Mouse (Mus musculus): ENCODE measurements around the gene Atp6v0e. TPM values are rescaled to one million over a fixed set of nuclear protein-coding genes. Genes with fewer than 3 reads are reported as not detected.

Gene Atp6v0e
- polyA plus RNA-seq, 1 experiment from 2014 or later, result 120 TPM

DNA sequence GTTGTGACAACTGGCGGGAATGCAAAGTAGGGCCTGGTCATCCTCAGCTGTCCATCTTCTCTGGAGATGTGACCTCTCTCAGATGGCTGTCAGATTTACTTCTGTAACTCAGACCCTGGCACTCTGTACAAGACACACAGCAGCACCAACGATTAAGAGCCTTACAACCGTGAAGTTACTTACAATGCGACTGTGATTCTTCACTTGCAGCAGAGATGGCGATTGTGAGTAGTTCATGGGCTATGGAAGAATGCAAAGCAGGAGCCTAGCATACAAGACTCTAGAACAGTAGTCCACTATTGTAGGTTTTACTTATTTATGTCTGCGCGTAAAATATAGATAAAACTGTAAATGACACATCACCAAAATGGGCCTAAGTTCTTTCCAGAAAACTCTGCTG lies 12.8 kb downstream of the Atp6v0e start:
- DNase-seq (ENCODE audit: low spot score), result no peak
- WGBS, result 23% methylated on average over 7 of the region's 7 CpGs
- Histone ChIP-seq H3K4me1 (peaks cover 17% of the 10 kb centered on the region), H3K27me3 (replicated peaks; ENCODE audit: low read depth, poor library complexity, severe bottlenecking) (no peaks in the 10 kb centered on the region), H3K4me3 (peak overlapping the region; percentile 92), H3K27ac (replicated peaks) (peak overlapping the region; percentile 86; the same call in 1 of the 2 replicates), H3K9me3 (no peaks in the 10 kb centered on the region), H3K36me3 (replicated peaks) (peaks cover 7% of the 10 kb centered on the region)

GRCm38 (mm10) chr17:26676252-26676615 lies 13.2 kb downstream of the Atp6v0e start:
- Histone ChIP-seq H3K4me1 (peaks cover 17% of the 10 kb centered on the region), H3K9me3 (no peaks in the 10 kb centered on the region), H3K36me3 (replicated peaks) (peaks cover 11% of the 10 kb centered on the region), H3K27ac (replicated peaks) (peak overlapping the region; percentile 86), H3K4me3 (peak overlapping the region; percentile 92), H3K27me3 (replicated peaks; ENCODE audit: low read depth, poor library complexity, severe bottlenecking) (no peaks in the 10 kb centered on the region)
- under 1% methylated on average over 30 of the region's 30 CpGs for WGBS
- peak; percentile 92 for DNase-seq (ENCODE audit: low spot score)

DNA sequence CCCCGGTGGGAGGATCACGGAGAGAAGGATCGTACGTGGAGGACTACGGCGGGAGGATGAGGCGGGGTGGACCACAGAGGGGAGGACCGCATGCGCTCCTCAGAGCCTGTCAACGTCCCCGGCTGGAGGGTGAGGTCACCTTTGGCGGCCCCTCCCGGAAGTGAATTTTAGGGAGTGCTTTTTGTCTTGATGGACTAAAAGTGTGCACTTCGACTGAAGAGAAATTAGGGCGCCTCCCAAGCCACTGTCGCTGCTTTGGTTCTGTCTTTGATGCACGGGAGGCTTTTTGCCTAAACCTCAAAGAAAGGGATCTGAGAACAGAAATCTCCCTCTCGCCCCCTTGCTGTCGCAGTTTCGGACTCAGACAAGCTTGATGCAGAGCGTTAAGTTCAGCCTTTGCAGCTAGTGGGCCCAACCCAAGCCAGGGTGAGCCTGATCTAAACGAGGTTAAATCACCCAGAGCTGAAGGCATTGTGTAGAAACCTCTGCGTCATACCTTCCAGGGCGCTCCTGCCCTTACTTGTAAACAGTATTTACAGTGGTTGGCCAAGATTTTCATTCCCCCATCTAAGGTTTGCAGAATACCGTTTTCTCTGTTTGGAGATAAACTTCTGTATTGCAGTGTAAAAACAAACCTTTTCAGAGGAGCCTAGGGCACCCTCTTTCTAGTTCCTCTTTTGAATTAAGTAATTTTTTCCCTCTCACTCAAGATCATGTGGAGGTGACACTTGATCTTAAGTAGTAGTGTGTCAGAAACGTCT lies 13.8 kb downstream of the Atp6v0e start:
- WGBS, result 3% methylated on average over 26 of the region's 26 CpGs
- H3K27ac ChIP-seq (replicated peaks), result peak overlapping the region; percentile 86
- no peaks in the 10 kb centered on the region for H3K9me3 ChIP-seq

GRCm38 (mm10) chr17:26677711-26678637 lies 14.9 kb downstream of the Atp6v0e start:
- peak overlapping the region; percentile 92; the same call in 1 of the 2 replicates for H3K4me3 ChIP-seq
- H3K27me3 ChIP-seq (replicated peaks; ENCODE audit: low read depth, poor library complexity, severe bottlenecking), result no peaks in the 10 kb centered on the region
- H3K36me3 ChIP-seq (replicated peaks), result peaks cover 22% of the 10 kb centered on the region
- no peaks in the 10 kb centered on the region for H3K9me3 ChIP-seq
- peaks cover 17% of the 10 kb centered on the region for H3K4me1 ChIP-seq
- WGBS, result 89% methylated on average over 7 of the region's 7 CpGs
- H3K27ac ChIP-seq (replicated peaks), result no peak overlapping the region
- no peak for DNase-seq (ENCODE audit: low spot score)

More for the DNA sequence above, 13.8 kb downstream of the Atp6v0e start:
- H3K4me3 ChIP-seq, result peak overlapping the region; percentile 92
- H3K36me3 ChIP-seq (replicated peaks), result peaks cover 16% of the 10 kb centered on the region
- no peak for DNase-seq (ENCODE audit: low spot score)
- no peaks in the 10 kb centered on the region for H3K27me3 ChIP-seq (replicated peaks; ENCODE audit: low read depth, poor library complexity, severe bottlenecking)
- peaks cover 17% of the 10 kb centered on the region for H3K4me1 ChIP-seq

GRCm38 (mm10) chr17:26681276-26681675 lies 18.2 kb downstream of the Atp6v0e start:
- Histone ChIP-seq H3K36me3 (replicated peaks) (peaks cover 45% of the 10 kb centered on the region), H3K9me3 (no peaks in the 10 kb centered on the region), H3K4me1 (peaks cover 14% of the 10 kb centered on the region), H3K27ac (replicated peaks) (no peak overlapping the region), H3K4me3 (no peak overlapping the region), H3K27me3 (replicated peaks; ENCODE audit: low read depth, poor library complexity, severe bottlenecking) (no peaks in the 10 kb centered on the region)
- 89% methylated on average over 6 of the region's 6 CpGs for WGBS
- no peak for DNase-seq (ENCODE audit: low spot score)

- H3K9me3 ChIP-seq, result no peaks in the 10 kb centered on the region
- H3K4me1 ChIP-seq, result peaks cover 12% of the 10 kb centered on the region; the same call in 1 of the 2 replicates
- peaks cover 31% of the 10 kb centered on the region for H3K36me3 ChIP-seq (replicated peaks)
- H3K27me3 ChIP-seq (replicated peaks; ENCODE audit: low read depth, poor library complexity, severe bottlenecking), result no peaks in the 10 kb centered on the region
- no peak for DNase-seq (ENCODE audit: low spot score)
- 92% methylated on average over 17 of the region's 17 CpGs for WGBS
- no peak overlapping the region for H3K4me3 ChIP-seq
- H3K27ac ChIP-seq (replicated peaks), result no peak overlapping the region
Measured at GRCm38 (mm10) chr17:26686334-26687000, 23.4 kb downstream of the Atp6v0e start.

GRCm38 (mm10) chr17:26688795-26689735 lies 26.0 kb downstream of the Atp6v0e start:
- peaks cover 18% of the 10 kb centered on the region; the same call in 1 of the 2 replicates for H3K4me1 ChIP-seq
- WGBS, result 74% methylated on average over 8 of the region's 8 CpGs
- no peak overlapping the region for H3K27ac ChIP-seq (replicated peaks)
- no peaks in the 10 kb centered on the region for H3K27me3 ChIP-seq (replicated peaks; ENCODE audit: low read depth, poor library complexity, severe bottlenecking)
- no peak overlapping the region for H3K4me3 ChIP-seq
- H3K36me3 ChIP-seq (replicated peaks), result peaks cover 13% of the 10 kb centered on the region
- no peak for DNase-seq (ENCODE audit: low spot score)
- no peaks in the 10 kb centered on the region for H3K9me3 ChIP-seq

GRCm38 (mm10) chr17:26689810-26690209 lies 26.8 kb downstream of the Atp6v0e start:
- peaks cover 5% of the 10 kb centered on the region for H3K36me3 ChIP-seq (replicated peaks)
- H3K4me1 ChIP-seq, result peaks cover 18% of the 10 kb centered on the region; the same call in 1 of the 2 replicates
- H3K27ac ChIP-seq (replicated peaks), result no peak overlapping the region
- H3K27me3 ChIP-seq (replicated peaks; ENCODE audit: low read depth, poor library complexity, severe bottlenecking), result no peaks in the 10 kb centered on the region
- WGBS, result 82% methylated on average over 2 of the region's 2 CpGs
- no peaks in the 10 kb centered on the region for H3K9me3 ChIP-seq
- no peak for DNase-seq (ENCODE audit: low spot score)
- H3K4me3 ChIP-seq, result no peak overlapping the region

GRCm38 (mm10) chr17:26690236-26690635 lies 27.2 kb downstream of the Atp6v0e start:
- WGBS, result 77% methylated on average over 5 of the region's 5 CpGs
- Histone ChIP-seq H3K4me3 (no peak overlapping the region), H3K4me1 (peaks cover 18% of the 10 kb centered on the region; the same call in 1 of the 2 replicates)

GRCm38 (mm10) chr17:26691110-26691509 lies 28.1 kb downstream of the Atp6v0e start:
- WGBS, result 88% methylated on average over 7 of the region's 7 CpGs

More at GRCm38 (mm10) chr17:26690236-26690635, 27.2 kb downstream of the Atp6v0e start:
- Histone ChIP-seq H3K27me3 (replicated peaks; ENCODE audit: low read depth, poor library complexity, severe bottlenecking) (no peaks in the 10 kb centered on the region), H3K27ac (replicated peaks) (no peak overlapping the region), H3K36me3 (replicated peaks) (peaks cover 1% of the 10 kb centered on the region; the same call in 1 of the 2 replicates), H3K9me3 (no peaks in the 10 kb centered on the region)
- no peak for DNase-seq (ENCODE audit: low spot score)

GRCm38 (mm10) chr17:26693424-26693823 lies 30.4 kb downstream of the Atp6v0e start:
- Histone ChIP-seq H3K27me3 (replicated peaks; ENCODE audit: low read depth, poor library complexity, severe bottlenecking) (no peaks in the 10 kb centered on the region), H3K27ac (replicated peaks) (no peak overlapping the region), H3K4me3 (no peak overlapping the region), H3K4me1 (peaks cover 18% of the 10 kb centered on the region; the same call in 1 of the 2 replicates), H3K9me3 (no peaks in the 10 kb centered on the region), H3K36me3 (replicated peaks) (peaks cover 24% of the 10 kb centered on the region)
- WGBS, result 86% methylated on average over 7 of the region's 7 CpGs
- no peak for DNase-seq (ENCODE audit: low spot score)

More at GRCm38 (mm10) chr17:26691110-26691509, 28.1 kb downstream of the Atp6v0e start:
- Histone ChIP-seq H3K9me3 (no peaks in the 10 kb centered on the region), H3K27ac (replicated peaks) (no peak overlapping the region), H3K4me1 (peaks cover 18% of the 10 kb centered on the region; the same call in 1 of the 2 replicates), H3K4me3 (no peak overlapping the region), H3K27me3 (replicated peaks; ENCODE audit: low read depth, poor library complexity, severe bottlenecking) (no peaks in the 10 kb centered on the region), H3K36me3 (replicated peaks) (peaks cover 6% of the 10 kb centered on the region)
- DNase-seq (ENCODE audit: low spot score), result no peak

Data from embryonic facial prominence, embryonic 10.5 days (tissue).